Comparison of ENCODE assay signal across 16 mouse cellular contexts in the genomic region with DNA sequence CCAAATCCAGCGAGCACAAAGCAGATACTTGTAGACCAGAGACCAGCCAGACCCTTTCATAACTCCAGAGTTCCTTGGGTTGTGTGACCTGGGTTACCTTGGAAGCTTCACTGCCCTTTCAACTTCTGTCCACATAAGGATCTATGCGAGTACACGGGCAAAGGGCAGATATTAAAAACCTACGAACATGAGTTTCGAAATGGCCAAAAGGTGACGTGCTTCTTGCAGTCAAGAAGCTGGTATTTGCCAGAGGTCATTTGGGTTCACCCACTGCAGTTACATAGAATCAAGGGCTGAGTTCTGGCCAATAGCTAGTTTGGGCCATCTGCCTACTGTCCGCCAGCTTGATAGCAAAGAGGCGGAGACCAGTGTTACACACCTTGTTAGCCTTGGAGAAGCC. TPM values are rescaled to one million over a fixed set of nuclear protein-coding genes. Genes with fewer than 3 reads are reported as not detected.
A peak's percentile ranks its signal among the peaks of the same experiment; 100 is the strongest.
DNase-seq lines count a peak whose midpoint lies in the region; ATAC-seq and TF ChIP-seq lines count a peak whose summit lies in the region.
"Had no signal": no experiment of that assay in that cellular context is flagged by ENCODE, and none has a peak within 500 bp of the region (broad histone marks: within the 10 kb centered on the region; RNA-seq: fewer than 3 reads in every experiment).

No protein-coding gene starts in this region.

- 67% methylated on average over 8 of the region's 8 CpGs for WGBS in liver, postnatal 0 days (ENCODE audit: insufficient replicate concordance)

- no peaks in the 10 kb centered on the region for H3K27me3 ChIP-seq in liver, postnatal 0 days (ENCODE audit: insufficient read depth, low read length)
- H3K27me3 ChIP-seq: embryonic facial prominence, embryonic 12.5 days; forebrain, embryonic 12.5 days; hindbrain, embryonic 15.5 days had no signal

- no peaks in the 10 kb centered on the region for H3K9me3 ChIP-seq in liver, postnatal 0 days (ENCODE audit: low read length)
- H3K9me3 ChIP-seq: embryonic facial prominence, embryonic 12.5 days; forebrain, embryonic 12.5 days; hindbrain, embryonic 15.5 days had no signal

- TF ChIP-seq EP300 in liver, postnatal 0 days (IDR thresholded peaks at IDR 0.05; ENCODE audit: low read depth), result no peak

- TF ChIP-seq CTCF in liver, postnatal 0 days (IDR thresholded peaks at IDR 0.05; ENCODE audit: low read depth), result no peak

- peak overlapping the region; percentile 67 for H3K27ac ChIP-seq in liver, postnatal 0 days (ENCODE audit: low read depth)
- H3K27ac ChIP-seq: embryonic facial prominence, embryonic 12.5 days; hindbrain, embryonic 15.5 days had no signal

- peaks cover 7% of the 10 kb centered on the region for H3K4me1 ChIP-seq in liver, postnatal 0 days (ENCODE audit: insufficient read depth)
- H3K4me1 ChIP-seq: embryonic facial prominence, embryonic 12.5 days had no signal

- H3K36me3 ChIP-seq in liver, postnatal 0 days (replicated peaks; ENCODE audit: insufficient read depth, low read length), result peaks cover 4% of the 10 kb centered on the region; the same call in 1 of the 2 replicates
- H3K36me3 ChIP-seq: embryonic facial prominence, embryonic 12.5 days; forebrain, embryonic 12.5 days; hindbrain, embryonic 15.5 days had no signal

- ATAC-seq in liver, postnatal 0 days, result peak; percentile 75
- no peak for ATAC-seq in activated CD4-positive, CD25-positive, alpha-beta regulatory T cell, adult 4 months

- no peak overlapping the region for H3K4me3 ChIP-seq in liver, postnatal 0 days (ENCODE audit: low read depth, low read length)
- H3K4me3 ChIP-seq: embryonic facial prominence, embryonic 12.5 days; forebrain, embryonic 12.5 days; hindbrain, embryonic 15.5 days had no signal

- H3K9ac ChIP-seq in liver, postnatal 0 days (replicated peaks), result no peak overlapping the region
- H3K9ac ChIP-seq: embryonic facial prominence, embryonic 12.5 days; forebrain, embryonic 12.5 days; hindbrain, embryonic 15.5 days had no signal

- peak; percentile 25 to 31 for DNase-seq in cerebellum, postnatal 14 days
- no peak for DNase-seq in cerebellum, adult 8-10 months
- DNase-seq in kidney, adult 18-20 months, result peak; percentile 21
- no peak for DNase-seq in kidney, postnatal 14 days
- DNase-seq in fat pad, adult 2 months (ENCODE audit: extremely low read depth, low read depth, low spot score), result peak; percentile 34
- no peak for DNase-seq in liver, postnatal 0 days
- DNase-seq: gastrocnemius, postnatal 36 days; lung, adult 2 months; lung, postnatal 14 days; thymus, adult 18-20 months; thymus, postnatal 36 days had no signal

- H3K4me2 ChIP-seq in liver, postnatal 0 days (ENCODE audit: low read depth, low read length), result no peak overlapping the region
- H3K4me2 ChIP-seq: embryonic facial prominence, embryonic 12.5 days; forebrain, embryonic 12.5 days; hindbrain, embryonic 15.5 days; midbrain, embryonic 11.5 days had no signal

RNA-seq across cellular contexts. Expression of gene Elovl6, which starts 59.6 kb away (rescaled TPM):
- polyA plus RNA-seq in liver, postnatal 0 days (2015; fragmentation: Nextera tagmentation; extraction: Ambion mirVana), result 6.6 and 8.0 TPM in 2 replicates
- 10 to 100 TPM; 11.0 to 11.3 TPM for polyA plus RNA-seq in activated CD4-positive, CD25-positive, alpha-beta regulatory T cell, adult 4 months (2017; shearing (Covaris generic))

Comparison
In these comparisons a context has a peak if more than half of its experiments do, and no peak if none do; other contexts are left out.
1. DNase-seq: peak in cerebellum, postnatal 14 days (2 of 2), kidney, adult 18-20 months (single experiment) and fat pad, adult 2 months (single experiment); none in cerebellum, adult 8-10 months (single experiment), kidney, postnatal 14 days (single experiment) and liver, postnatal 0 days (single experiment).